Mouse (Mus musculus) heart, adult 18-20 months (tissue): ENCODE measurements at regions not wholly inside any gene's neighbourhood (a gene's known extent, or its start where the extent isn't known, plus 50 kb on each side); places are given as distances from the start of the nearest gene placed in this dataset.

Experiments used
- DNase-seq, 2 experiments: peaks; one replicate each; pipeline ENCODE4 v3.0.0; 2021 to 2022; ENCODE audit warnings: mixed read lengths in 1 of 2

DNA sequence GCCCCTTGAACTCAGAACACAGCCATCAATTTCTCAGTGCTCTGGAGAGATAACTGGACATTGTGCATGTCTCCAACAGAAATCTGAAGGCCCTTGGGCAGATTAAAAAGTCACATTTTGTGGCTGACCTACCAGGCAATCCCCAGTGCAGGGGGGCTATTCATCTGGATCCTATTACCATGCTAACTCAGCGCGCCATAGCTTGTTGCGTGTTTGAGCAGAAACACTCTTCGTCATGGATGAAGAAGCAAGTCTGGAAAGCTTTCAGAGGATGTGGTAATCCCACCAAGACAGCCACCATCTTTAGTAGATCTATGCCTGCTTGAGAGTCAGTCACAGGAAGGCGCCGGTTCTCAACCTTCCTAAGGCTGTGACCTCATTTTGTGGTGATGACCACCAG is 243.9 kb downstream of the Sipa1l2 start:
- no peak for DNase-seq

DNA sequence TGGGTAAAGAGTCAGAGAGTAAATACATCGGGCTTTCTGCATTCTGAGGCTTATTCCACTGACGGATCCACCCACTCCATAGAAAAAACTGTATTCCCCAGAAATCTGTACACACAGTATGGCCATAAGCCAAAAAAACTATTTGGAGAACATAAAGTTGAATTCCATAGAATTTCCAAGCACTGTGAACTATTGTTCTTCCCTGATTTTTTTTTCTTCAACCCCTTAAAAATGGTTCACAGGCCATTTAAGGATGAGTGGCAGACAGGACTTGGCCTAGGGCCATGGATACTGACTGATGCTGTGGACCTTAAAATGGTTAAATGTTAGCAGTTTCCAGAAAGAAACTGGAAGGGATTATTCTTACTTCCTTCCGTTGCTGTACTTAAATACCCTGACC is 247.0 kb downstream of the Sipa1l2 start:
- DNase-seq, result no peak

DNA sequence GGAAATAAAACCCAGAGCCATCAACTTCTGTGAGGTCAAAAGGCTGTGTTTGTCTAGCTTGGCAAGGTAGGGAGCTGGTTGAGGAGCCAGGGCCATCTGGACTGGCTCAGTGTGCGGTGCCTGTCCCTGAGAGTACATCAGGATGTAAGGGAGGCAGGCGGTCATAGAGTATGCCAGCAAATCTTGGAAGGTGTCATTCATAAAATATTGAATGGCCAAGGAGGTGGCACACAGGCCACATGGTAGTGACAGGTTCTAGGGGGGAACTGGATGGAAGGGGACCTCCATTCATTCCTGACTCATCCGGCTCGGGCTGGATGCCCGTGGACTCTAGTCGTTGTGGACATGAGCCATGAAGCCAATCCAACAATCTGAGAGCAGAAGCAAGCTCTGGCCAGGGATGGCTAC is 252.0 kb downstream of the Sipa1l2 start:
- DNase-seq, result peak; percentile 79 to 82

DNA sequence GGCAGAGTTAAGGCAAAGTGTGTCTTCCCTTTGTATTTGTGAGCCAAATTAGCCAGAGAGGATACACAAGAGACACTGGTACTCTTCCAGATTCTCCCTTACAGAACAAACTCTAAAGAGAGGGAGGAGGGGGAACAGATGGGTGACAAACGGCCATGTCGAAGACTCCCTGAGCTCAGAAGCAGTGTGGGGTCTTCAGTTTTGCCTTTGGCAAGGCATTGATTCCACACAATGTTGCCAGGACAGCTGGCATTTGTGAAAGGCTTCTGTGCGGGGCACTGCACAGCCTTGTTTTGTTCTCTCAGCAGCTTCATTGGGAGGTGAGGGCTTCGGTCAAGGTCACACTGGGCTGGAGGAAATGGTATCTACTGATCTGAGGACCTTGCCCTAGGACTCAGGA is 253.9 kb downstream of the Sipa1l2 start:
- no peak for DNase-seq

DNA sequence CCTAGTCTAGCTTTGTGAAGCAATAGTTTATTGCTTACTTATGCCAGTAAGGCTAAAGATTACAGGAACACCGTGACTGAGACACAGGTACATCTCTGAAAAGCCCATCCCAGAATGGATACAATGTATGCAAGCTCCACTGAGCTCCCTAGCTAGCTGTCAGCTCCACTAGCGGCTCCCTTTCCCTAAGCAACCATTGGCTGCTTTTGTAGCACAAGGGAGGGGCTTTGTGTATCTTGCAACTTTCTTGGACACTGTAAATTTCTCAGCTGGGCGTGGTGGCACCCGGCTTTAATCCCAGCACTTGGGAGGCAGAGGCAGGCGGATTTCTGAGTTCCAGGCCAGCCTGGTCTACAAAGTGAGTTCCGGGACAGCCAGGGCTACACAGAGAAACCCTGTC is 254.6 kb downstream of the Sipa1l2 start:
- DNase-seq, result no peak

DNA sequence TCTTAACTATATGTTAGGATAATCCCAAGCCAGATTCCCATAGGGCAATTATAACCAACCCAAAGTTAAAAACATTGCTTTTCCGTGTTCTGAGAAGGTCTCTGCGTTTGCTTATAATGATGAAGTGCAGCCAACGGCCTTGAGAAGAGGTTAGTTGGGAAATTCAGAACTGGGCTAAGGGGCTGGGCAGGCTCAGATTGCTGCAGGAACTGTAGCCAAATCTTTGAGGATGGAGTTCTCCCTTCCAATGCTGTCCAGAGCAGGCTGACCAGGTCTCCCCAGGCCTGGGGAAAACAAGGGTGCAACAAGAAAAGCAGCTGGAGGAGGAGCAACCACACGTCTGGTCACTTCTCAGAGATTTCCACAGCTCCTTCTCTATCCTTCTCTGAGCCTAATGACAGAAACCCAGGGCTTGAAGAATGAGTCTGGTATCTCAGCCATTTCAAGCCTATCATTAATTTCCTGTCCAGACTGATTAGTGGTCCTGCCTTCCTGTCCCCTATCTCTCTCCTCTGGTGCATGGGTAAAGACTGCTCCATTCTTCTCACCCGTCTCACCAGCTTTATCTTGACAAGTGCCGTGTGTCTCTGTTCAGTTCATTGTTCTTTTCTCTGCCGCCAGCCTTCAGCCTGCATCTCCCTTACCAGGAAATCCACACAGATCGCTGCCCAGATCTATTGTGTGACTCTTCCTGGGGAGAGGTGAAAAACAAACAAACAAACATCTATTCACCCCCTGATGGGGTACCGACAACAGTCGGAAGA is 255.2 kb downstream of the Sipa1l2 start:
- DNase-seq, result peak in 1 of 2 experiments; percentile 4

DNA sequence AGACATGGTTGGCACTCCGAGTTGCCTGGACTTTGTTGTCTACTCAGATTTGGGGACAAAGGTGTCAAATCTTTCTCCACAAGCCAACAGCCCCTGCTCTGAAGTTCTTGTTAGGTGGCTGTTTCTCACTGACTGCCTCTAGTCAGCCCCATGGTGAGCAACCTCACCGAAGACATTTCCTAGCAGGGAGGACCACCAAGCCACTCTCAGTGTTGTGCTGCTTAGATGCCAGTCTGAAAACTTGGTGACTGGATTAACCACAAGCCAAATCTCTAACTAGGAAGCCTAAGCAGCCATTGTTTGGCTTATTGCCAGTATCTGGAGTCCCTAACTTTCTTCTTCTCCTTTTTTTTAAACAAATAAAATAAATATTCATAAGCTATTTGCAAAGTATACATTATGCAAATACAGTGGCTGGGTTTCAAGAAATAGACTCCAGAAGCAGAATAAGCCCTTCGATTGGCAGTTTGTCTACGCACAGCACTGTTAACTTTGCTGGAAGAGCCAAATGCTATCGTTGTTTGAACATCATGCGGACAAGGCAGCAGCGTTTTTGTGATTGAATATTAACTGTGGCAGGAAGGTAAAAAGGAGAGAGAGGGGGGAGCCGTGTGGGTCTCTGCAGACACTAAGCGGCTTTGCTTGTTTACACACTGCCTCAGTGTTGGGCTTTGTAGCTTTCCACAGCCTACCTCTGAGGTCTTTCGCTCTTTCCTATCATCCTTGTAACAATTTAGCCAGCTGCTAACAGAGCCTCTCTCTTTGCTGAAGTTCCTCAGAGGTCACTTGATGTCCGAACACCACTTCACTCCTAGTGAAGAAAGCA is 257.4 kb downstream of the Disc1 start:
- no peak for DNase-seq
